Mouse (Mus musculus) ES-E14 (cell line): Measurements from ENCODE around the gene Gm42417. TPM values are rescaled to one million over a fixed set of nuclear protein-coding genes. Genes with fewer than 3 reads are reported as not detected.

Source experiments
- DNase-seq: peaks from one replicate; pipeline ENCODE4 v3.0.0-alpha.2; 2013; ENCODE audit warnings: low read depth, low spot score
- H3K27ac ChIP-seq: 2 replicates; pipeline ENCODE4 v1.5.1; 2012; ENCODE audit warnings: low read depth, mild to moderate bottlenecking, low read length, moderate library complexity, mixed read lengths; ENCODE audit not compliant: poor library complexity, insufficient read depth, severe bottlenecking
- H3K36me3 ChIP-seq: 2 replicates; pipeline ENCODE4 v1.6.1; 2012; ENCODE audit warnings: mild to moderate bottlenecking, low read length, moderate library complexity, mixed read lengths; ENCODE audit not compliant: control insufficient read depth, poor library complexity, insufficient read depth, severe bottlenecking
- H3K4me1 ChIP-seq, 2 experiments: fragments of 150-350 bp in 1 of 2; sonication (generic) in 1 of 2; 2 replicates each; pipeline ENCODE4 v1.6.1; 2012; ENCODE audit warnings: low read length in 2 of 2, mild to moderate bottlenecking in 1 of 2, mixed read lengths in 1 of 2; ENCODE audit not compliant: control insufficient read depth in 2 of 2, insufficient read depth in 2 of 2, poor library complexity in 1 of 2
- H3K4me3 ChIP-seq, 2 experiments: fragments of 150-350 bp in 1 of 2; sonication (generic) in 1 of 2; 2 replicates each; pipeline ENCODE4 v1.5.1; 2012; ENCODE audit warnings: low read length in 2 of 2, low read depth in 1 of 2, mild to moderate bottlenecking in 1 of 2, mixed read lengths in 1 of 2; ENCODE audit not compliant: insufficient read depth in 1 of 2, poor library complexity in 1 of 2, severe bottlenecking in 1 of 2
- H3K9ac ChIP-seq: 2 replicates; pipeline ENCODE4 v1.6.1; 2012; ENCODE audit warnings: low read depth, mild to moderate bottlenecking, low read length, mixed read lengths; ENCODE audit not compliant: poor library complexity, insufficient read depth, severe bottlenecking
- H3K9me3 ChIP-seq: fragments of 150-350 bp; sonication (generic); 2 replicates; pipeline ENCODE4 v1.6.1; 2012; ENCODE audit warnings: low read depth, mild to moderate bottlenecking, low read length; ENCODE audit not compliant: control insufficient read depth, insufficient read depth
- CHD2 ChIP-seq: IDR thresholded peaks from 2 replicates; pipeline ENCODE4 v1.6.1; 2014; ENCODE audit warnings: mild to moderate bottlenecking, low read depth, low read length, inconsistent platforms
- HCFC1 ChIP-seq: IDR thresholded peaks from 2 replicates; pipeline ENCODE4 v1.6.1; 2012; ENCODE audit warnings: low read length, inconsistent platforms, borderline replicate concordance; ENCODE audit not compliant: insufficient read depth
- MAFK ChIP-seq: IDR thresholded peaks from 2 replicates; pipeline ENCODE4 v1.6.1; 2014; ENCODE audit warnings: mild to moderate bottlenecking, low read depth, low read length, inconsistent platforms; ENCODE audit not compliant: insufficient read depth
- ZC3H11A ChIP-seq: IDR thresholded peaks from 2 replicates; pipeline ENCODE4 v1.6.1; 2012; ENCODE audit warnings: low read depth, mild to moderate bottlenecking, inconsistent platforms, low read length, borderline replicate concordance
- ZNF384 ChIP-seq: IDR thresholded peaks from 2 replicates; pipeline ENCODE4 v1.6.1; 2012; ENCODE audit warnings: low read depth, low read length, inconsistent platforms
- in situ Hi-C, 2 experiments: fragments of 600-800 bp; cut with MboI; formaldehyde crosslinking; loops; one replicate each; pipeline ENCODE4 v1.15.1; 2025; ENCODE audit warnings: low sequenced_read_pairs in 2 of 2, inconsistent platforms in 1 of 2; ENCODE audit not compliant: unreplicated experiment in 2 of 2
- total RNA-seq: library from RNA; depleted of rRNA; stranded (reverse); fragments of 300-350 nt; gene quantifications from 2 replicates; pipeline ENCODE4 v1.2.3, GENCODE M21; 2012

Gene Gm42417
- total RNA-seq, 1 experiment = not detected

GRCm38 (mm10) chr1:36526903-36527302 is 12.3 kb downstream of the Gm42417 start:
- H3K27ac ChIP-seq = no peak overlapping the region
- H3K4me1 ChIP-seq = peaks cover 2 to 4% of the 10 kb centered on the region in 2 experiments; a peak in 1 of 4 replicates
- TF ChIP-seq MAFK (no peak), CHD2 (no peak), ZNF384 (no peak), HCFC1 (no peak), ZC3H11A (no peak)
- no peaks in the 10 kb centered on the region for H3K9me3 ChIP-seq
- no peak for DNase-seq
- H3K9ac ChIP-seq = no peak overlapping the region
- in situ Hi-C loops = no loop called here
- peaks cover 29% of the 10 kb centered on the region for H3K36me3 ChIP-seq
- H3K4me3 ChIP-seq = no peak overlapping the region

GRCm38 (mm10) chr1:36525774-36526173 is 13.5 kb downstream of the Gm42417 start:
- Histone ChIP-seq H3K27ac (no peak overlapping the region), H3K9ac (no peak overlapping the region), H3K4me3 (no peak overlapping the region), H3K9me3 (no peaks in the 10 kb centered on the region), H3K36me3 (peaks cover 38% of the 10 kb centered on the region), H3K4me1 (peaks cover 0 to 2% of the 10 kb centered on the region in 2 experiments; a peak in 1 of 4 replicates)
- in situ Hi-C loops = no loop called here
- TF ChIP-seq MAFK = no peak
- TF ChIP-seq ZNF384 = no peak
- TF ChIP-seq HCFC1 = no peak
- TF ChIP-seq ZC3H11A = no peak
- no peak for TF ChIP-seq CHD2
- DNase-seq = no peak

- TF ChIP-seq HCFC1 (no peak), CHD2 (no peak), ZNF384 (no peak), MAFK (no peak), ZC3H11A (no peak)
- peaks cover 0 to 6% of the 10 kb centered on the region in 2 experiments; a peak in 2 of 4 replicates for H3K4me1 ChIP-seq
- no peak overlapping the region for H3K27ac ChIP-seq
- H3K9me3 ChIP-seq = no peaks in the 10 kb centered on the region
- in situ Hi-C loops = no loop called here
- no peak for DNase-seq
- peaks cover 53% of the 10 kb centered on the region for H3K36me3 ChIP-seq
- H3K4me3 ChIP-seq = no peak overlapping the region
- H3K9ac ChIP-seq = no peak overlapping the region
These were observed 15.2 kb downstream of the Gm42417 start for GRCm38 (mm10) chr1:36524058-36524457.

- H3K9me3 ChIP-seq = no peaks in the 10 kb centered on the region
- no peak for TF ChIP-seq ZNF384
- no peak for TF ChIP-seq CHD2
- no peak for TF ChIP-seq MAFK
- TF ChIP-seq HCFC1 = no peak
- TF ChIP-seq ZC3H11A = no peak
- H3K27ac ChIP-seq = no peak overlapping the region; the same call in 1 of the 2 replicates
- H3K4me3 ChIP-seq = no peak overlapping the region
- H3K4me1 ChIP-seq = peaks cover 0 to 11% of the 10 kb centered on the region in 2 experiments; a peak in 2 of 4 replicates
- H3K9ac ChIP-seq = no peak overlapping the region
- no peak for DNase-seq
- peaks cover 54% of the 10 kb centered on the region for H3K36me3 ChIP-seq
- in situ Hi-C loops = no loop called here
These were observed 15.8 kb downstream of the Gm42417 start for GRCm38 (mm10) chr1:36523332-36524013.
